Comparison of ENCODE assay signal across 10 mouse cellular contexts in genomic region chr17:32173166-32173565, GRCm38 (mm10). TPM values are rescaled to one million over a fixed set of nuclear protein-coding genes. Genes with fewer than 3 reads are reported as not detected.
DNase-seq lines count a peak whose midpoint lies in the region; ATAC-seq and TF ChIP-seq lines count a peak whose summit lies in the region.
"Had no signal": no experiment of that assay in that cellular context is flagged by ENCODE, and none has a peak within 500 bp of the region (broad histone marks: within the 10 kb centered on the region; RNA-seq: fewer than 3 reads in every experiment).

No protein-coding gene starts in this region.

- H3K27ac ChIP-seq in heart, embryonic 14.5 days (replicated peaks in 1 of 2; ENCODE audit: control insufficient read depth in 1 of 2, insufficient read depth in 1 of 2, low read depth in 2 of 2, low read length in 2 of 2), result peak overlapping the region; percentile 3 to 64; a peak in 1 of 4 replicates
- no peak overlapping the region for H3K27ac ChIP-seq in layer of hippocampus, adult 2 months
- no peak overlapping the region for H3K27ac ChIP-seq in forebrain, postnatal 0 days (ENCODE audit: low read depth, low read length)
- H3K27ac ChIP-seq: liver, embryonic 15.5 days had no signal

- H3K9me3 ChIP-seq in heart, embryonic 14.5 days (ENCODE audit: control insufficient read depth, low read length), result no peaks in the 10 kb centered on the region
- H3K9me3 ChIP-seq in forebrain, postnatal 0 days (ENCODE audit: low read length), result no peaks in the 10 kb centered on the region
- H3K9me3 ChIP-seq: liver, embryonic 15.5 days had no signal

- no peak for TF ChIP-seq CTCF in layer of hippocampus, adult 2 months (conservative IDR thresholded peaks at IDR 0.05)
- no peak for TF ChIP-seq CTCF in forebrain, postnatal 0 days (IDR thresholded peaks at IDR 0.05; ENCODE audit: low read depth)

- no peaks in the 10 kb centered on the region for H3K27me3 ChIP-seq in heart, embryonic 14.5 days (ENCODE audit: control insufficient read depth, insufficient read depth, low read length)
- H3K27me3 ChIP-seq in forebrain, postnatal 0 days (ENCODE audit: insufficient read depth, low read length), result no peaks in the 10 kb centered on the region

- 44% methylated on average over 7 of the region's 7 CpGs for WGBS in heart, embryonic 14.5 days
- 70% methylated on average over 7 of the region's 7 CpGs for WGBS in forebrain, postnatal 0 days

- no peak overlapping the region for H3K4me3 ChIP-seq in heart, embryonic 14.5 days (ENCODE audit: control insufficient read depth in 1 of 2, insufficient read depth in 1 of 2, low read depth in 1 of 2, low read length in 2 of 2)
- no peak overlapping the region for H3K4me3 ChIP-seq in layer of hippocampus, adult 2 months
- H3K4me3 ChIP-seq in forebrain, postnatal 0 days (ENCODE audit: low read depth, low read length), result no peak overlapping the region
- H3K4me3 ChIP-seq: liver, embryonic 15.5 days had no signal

- no peaks in the 10 kb centered on the region for H3K36me3 ChIP-seq in heart, embryonic 14.5 days (ENCODE audit: control insufficient read depth, insufficient read depth, low read length)
- no peaks in the 10 kb centered on the region for H3K36me3 ChIP-seq in forebrain, postnatal 0 days (ENCODE audit: insufficient read depth)
- H3K36me3 ChIP-seq: liver, embryonic 15.5 days had no signal

- H3K9ac ChIP-seq in heart, embryonic 14.5 days (ENCODE audit: low read length), result no peak overlapping the region
- H3K9ac ChIP-seq in forebrain, postnatal 0 days, result no peak overlapping the region
- H3K9ac ChIP-seq: liver, embryonic 15.5 days had no signal

- ATAC-seq in heart, embryonic 14.5 days (ENCODE audit: insufficient number of reproducible peaks, insufficient read depth, low FRiP score, low read depth), result no peak
- no peak for ATAC-seq in forebrain, postnatal 0 days

- H3K4me2 ChIP-seq in heart, embryonic 14.5 days (ENCODE audit: low read length), result no peak overlapping the region
- H3K4me2 ChIP-seq in forebrain, postnatal 0 days (ENCODE audit: low read depth), result no peak overlapping the region
- H3K4me2 ChIP-seq: liver, embryonic 15.5 days had no signal

- H3K4me1 ChIP-seq in heart, embryonic 14.5 days (ENCODE audit: control insufficient read depth in 2 of 2, insufficient read depth in 2 of 2, low read length in 2 of 2), result peaks cover 3 to 10% of the 10 kb centered on the region in 2 experiments; a peak in 2 of 4 replicates
- no peaks in the 10 kb centered on the region for H3K4me1 ChIP-seq in forebrain, postnatal 0 days (ENCODE audit: insufficient read depth)

- DNase-seq in 3134 (ENCODE audit: extremely low read depth, insufficient read length, low spot score), result peak; percentile 90
- peak; percentile 71 for DNase-seq in NIH3T3 (ENCODE audit: low read depth)
- DNase-seq in kidney, postnatal 36 days, result peak; percentile 71 to 78
- DNase-seq in layer of hippocampus, adult 2 months (ENCODE audit: low spot score in 2 of 2), result no peak
- no peak for DNase-seq in layer of hippocampus, adult 8-10 months (ENCODE audit: low spot score in 2 of 2)
- DNase-seq in spleen, adult 12 weeks (ENCODE audit: low spot score), result no peak
- no peak for DNase-seq in forebrain, postnatal 0 days

RNA-seq across cellular contexts. Expression of gene Notch3, which starts 6.5 kb away (rescaled TPM):
- 5.1 and 6.6 TPM in 2 replicates for polyA plus RNA-seq in heart, embryonic 14.5 days (2014; fragmentation: Nextera tagmentation; extraction: Ambion mirVana)
- 1 to 10 TPM; 7.2 to 7.7 TPM for total RNA-seq in layer of hippocampus, adult 2 months (2021)
- total RNA-seq in layer of hippocampus, adult 8-10 months (2022), result 10 to 100 TPM in 2 of 4 experiments, 1 to 10 TPM in 2; 7.0 to 13.4 (median 9.5) TPM
- total RNA-seq in forebrain, postnatal 0 days (2014; rRNA removed), result 13.5 and 22.5 TPM in 2 replicates
- polyA plus RNA-seq in forebrain, postnatal 0 days (2015; fragmentation: Nextera tagmentation; extraction: Ambion mirVana), result 2.3 and 3.3 TPM in 2 replicates

RNA-seq across cellular contexts. Expression of gene Ephx3, which starts 16.2 kb away (rescaled TPM):
- 0.30 and 0.32 TPM in 2 replicates for polyA plus RNA-seq in heart, embryonic 14.5 days (2014; fragmentation: Nextera tagmentation; extraction: Ambion mirVana)
- under 1 TPM; 0.42 to 0.44 TPM for total RNA-seq in layer of hippocampus, adult 2 months (2021)
- total RNA-seq in layer of hippocampus, adult 8-10 months (2022), result under 1 TPM in 3 of 4 experiments, not detected in 1; 0.17 to 0.48 (median 0.36) TPM
- total RNA-seq in forebrain, postnatal 0 days (2014; rRNA removed), result 0.29 TPM in 1 of 2 replicates, not detected in the other
- 0.08 and 0.11 TPM in 2 replicates for polyA plus RNA-seq in forebrain, postnatal 0 days (2015; fragmentation: Nextera tagmentation; extraction: Ambion mirVana)
- total RNA-seq: common myeloid progenitor, adult 5-6 weeks had no signal

Comparison
In these comparisons a context has a peak if more than half of its experiments do, and no peak if none do; other contexts are left out.
1. DNase-seq: peak in 3134 (single experiment), NIH3T3 (single experiment) and kidney, postnatal 36 days (2 of 2); none in layer of hippocampus, adult 2 months (0 of 2), layer of hippocampus, adult 8-10 months (0 of 2), spleen, adult 12 weeks (single experiment) and forebrain, postnatal 0 days (single experiment).
2. H3K27ac ChIP-seq: peak in heart, embryonic 14.5 days (2 of 2); none in layer of hippocampus, adult 2 months (single experiment) and forebrain, postnatal 0 days (single experiment).